Mouse (Mus musculus): Measurements from ENCODE around the gene As3mt. TPM values are rescaled to one million over a fixed set of nuclear protein-coding genes. Genes with fewer than 3 reads are reported as not detected.

Gene As3mt
- polyA plus RNA-seq (2014; fragmentation: Illumina TruSeq; extraction: RNeasy Lipid Tissue Mini Kit (QIAGEN cat#74804)), result 27.3 TPM

DNA sequence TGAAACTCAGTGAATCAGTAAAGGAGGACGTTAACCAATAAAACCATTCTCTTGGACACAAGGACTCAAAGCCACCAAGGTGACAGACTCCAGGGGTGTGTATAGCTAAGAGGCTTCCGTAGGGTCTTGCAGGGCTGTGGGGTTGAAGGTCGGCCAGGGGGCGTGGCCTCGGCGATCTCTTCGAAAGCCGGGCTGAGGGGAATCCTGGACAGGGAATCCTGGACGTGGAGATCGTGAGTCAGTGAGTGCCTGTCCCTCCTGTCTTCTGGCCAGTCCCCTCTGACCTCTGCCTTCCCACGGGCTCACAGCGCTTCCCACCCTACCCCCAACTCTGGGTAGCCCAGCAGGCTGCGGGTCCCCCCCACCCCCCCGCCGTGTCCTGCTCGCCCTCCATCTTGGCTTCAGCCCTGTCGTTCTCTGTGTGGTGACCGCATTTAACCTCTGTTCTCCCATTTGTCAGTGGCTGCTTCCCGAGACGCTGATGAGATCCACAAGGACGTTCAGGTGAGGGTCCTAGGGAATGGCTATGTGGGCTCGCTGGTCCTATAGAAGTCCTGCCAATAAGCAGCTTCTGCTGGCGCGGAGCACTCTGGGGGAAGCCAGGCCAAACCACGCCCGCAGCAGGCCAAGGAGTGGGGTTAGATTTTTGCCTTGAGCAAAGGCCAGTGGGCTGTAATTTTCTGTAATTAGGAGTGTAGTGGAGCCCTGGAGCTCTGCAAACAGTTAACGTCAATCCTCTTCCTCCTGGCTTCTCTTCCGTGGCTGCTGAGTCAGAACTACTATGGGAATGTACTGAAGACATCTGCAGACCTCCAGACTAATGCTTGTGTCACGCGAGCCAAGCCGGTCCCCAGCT lies at the start of gene As3mt:
Gene As3mt (plus strand): TSS at position 163 of the 856 bp plus-strand sequence.

DNA sequence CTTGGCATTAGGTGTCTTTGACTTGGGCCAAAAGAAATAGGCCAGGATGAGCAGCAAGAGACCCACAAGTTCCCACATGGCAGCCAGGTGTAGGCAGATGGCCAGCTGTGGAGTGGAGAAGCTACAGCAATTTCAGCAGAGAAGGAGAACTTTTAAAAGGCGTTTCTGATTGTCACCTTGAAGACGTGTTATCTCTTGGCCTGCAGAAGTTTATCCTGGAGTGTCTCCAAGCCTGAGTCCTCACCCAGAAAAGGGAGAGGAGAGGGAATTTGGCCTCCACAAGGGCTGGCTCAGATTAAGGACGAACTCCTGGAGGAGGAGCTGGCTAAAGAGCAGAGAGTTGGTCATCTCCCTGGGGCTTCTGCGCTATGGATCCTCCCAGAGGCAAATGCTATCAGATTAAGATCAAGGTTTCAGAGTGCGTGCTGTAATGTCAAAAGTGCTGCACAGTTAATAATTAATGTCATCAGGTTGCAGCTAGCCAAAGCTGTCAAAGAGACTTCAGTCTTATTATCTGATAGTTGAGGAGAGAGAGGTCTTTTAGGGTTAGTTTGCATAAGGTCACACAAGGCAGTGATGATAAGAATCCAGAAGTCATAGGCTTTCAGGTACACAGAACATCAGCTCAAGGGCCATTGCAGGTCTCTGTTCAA lies 34.4 kb upstream of the As3mt start, which contains the start of gene Cyp17a1:
Gene Cyp17a1 (minus strand): TSS at position 407 of the 653 bp plus-strand sequence.

DNA sequence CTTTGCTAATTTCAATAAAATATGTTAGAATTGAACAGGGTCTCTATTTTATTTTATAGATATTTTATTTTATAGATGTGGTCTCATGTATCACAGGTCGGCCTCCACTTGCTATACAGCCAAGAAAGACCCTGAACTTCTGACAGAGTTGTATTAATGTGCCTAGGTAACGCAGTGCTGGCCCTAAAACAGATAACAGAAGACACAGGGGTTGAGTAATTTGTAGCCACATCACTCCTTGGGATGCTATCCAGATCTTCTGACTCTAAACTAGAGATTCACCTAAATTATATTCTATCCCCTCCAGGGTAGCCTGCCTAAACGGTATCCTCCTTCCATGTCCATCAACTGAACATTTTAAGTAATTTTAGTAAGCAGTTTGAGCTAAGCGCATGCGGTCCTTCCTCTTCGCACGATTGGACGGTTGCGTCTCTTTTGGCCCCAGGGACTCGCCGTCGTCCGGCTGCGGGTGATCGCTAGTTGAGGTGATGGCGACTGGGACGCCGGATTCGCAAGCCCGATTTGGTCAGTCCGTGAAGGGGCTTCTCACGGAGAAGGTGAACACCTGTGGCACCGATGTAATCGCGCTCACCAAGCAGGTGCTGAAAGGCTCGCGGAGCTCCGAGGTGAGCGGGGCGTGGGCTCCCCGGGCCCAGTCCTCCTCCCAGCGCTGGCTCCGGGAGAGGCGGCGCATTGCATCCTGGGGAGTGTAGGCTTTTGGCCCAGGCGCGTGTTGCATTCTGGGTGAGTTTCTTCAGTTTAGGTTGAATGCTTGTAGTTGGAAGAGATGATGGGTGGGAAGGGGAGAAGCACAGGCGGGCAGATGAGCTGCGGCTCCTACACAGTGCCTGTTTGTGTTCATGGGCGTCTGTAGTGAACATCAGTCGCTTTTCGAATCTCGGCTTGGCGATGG lies 17.5 kb upstream of the As3mt start, which contains the start of gene Borcs7:
Gene Borcs7 (plus strand): TSS at position 447 of the 913 bp plus-strand sequence.

DNA sequence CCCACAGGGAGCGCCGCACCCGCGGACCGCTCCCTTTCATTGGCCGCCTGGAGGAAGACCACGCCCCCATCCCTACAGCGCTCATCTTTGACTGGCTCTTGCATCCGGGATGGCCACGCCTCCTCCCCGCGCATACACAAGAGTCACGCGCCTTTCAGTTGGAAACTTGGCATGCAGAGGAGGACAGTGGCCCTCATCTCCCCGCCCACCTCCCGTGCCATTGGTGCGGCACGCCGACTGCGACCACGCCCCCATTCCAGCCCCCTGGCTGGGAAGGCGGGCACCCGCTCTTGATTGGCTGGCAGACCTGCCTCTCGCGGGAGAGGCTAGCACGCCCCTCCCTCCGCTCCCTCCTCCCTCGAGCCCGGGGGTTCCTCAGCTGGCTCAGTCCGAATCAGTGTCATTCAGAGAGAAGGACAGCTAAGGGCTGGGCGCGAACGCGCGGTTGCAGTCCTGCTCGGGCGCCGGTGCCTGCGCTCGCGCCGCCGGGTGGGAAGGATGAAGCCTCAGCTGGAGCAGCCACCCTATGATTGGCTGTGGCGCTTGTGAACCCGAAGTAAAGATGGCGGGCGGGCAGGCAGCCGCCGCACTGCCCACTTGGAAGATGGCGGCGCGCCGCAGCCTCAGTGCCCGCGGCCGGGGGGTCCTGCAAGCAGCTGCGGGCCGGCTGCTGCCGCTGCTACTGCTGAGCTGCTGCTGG lies 54.1 kb downstream of the As3mt start, which contains the start of gene Cnnm2:
Gene Cnnm2 (plus strand): TSS at position 350 of the 700 bp plus-strand sequence.

Other genes starting within 250 kb of the As3mt start
- 10.9 TPM for gene Trim8, start 205.8 kb upstream of the As3mt start, polyA plus RNA-seq (2014; fragmentation: Illumina TruSeq; extraction: RNeasy Lipid Tissue Mini Kit (QIAGEN cat#74804))
- gene Arl3, start 134.3 kb upstream of the As3mt start, polyA plus RNA-seq (2014; fragmentation: Illumina TruSeq; extraction: RNeasy Lipid Tissue Mini Kit (QIAGEN cat#74804)), result 174 TPM
- gene Sfxn2, start 134.1 kb upstream of the As3mt start, polyA plus RNA-seq (2014; fragmentation: Illumina TruSeq; extraction: RNeasy Lipid Tissue Mini Kit (QIAGEN cat#74804)), result 13.5 TPM
- 8.7 TPM for gene Wbp1l, start 108.4 kb upstream of the As3mt start, polyA plus RNA-seq (2014; fragmentation: Illumina TruSeq; extraction: RNeasy Lipid Tissue Mini Kit (QIAGEN cat#74804))
- gene Cyp17a1, start 34.3 kb upstream of the As3mt start, polyA plus RNA-seq (2014; fragmentation: Illumina TruSeq; extraction: RNeasy Lipid Tissue Mini Kit (QIAGEN cat#74804)), result 489 TPM
- gene Borcs7, start 17.6 kb upstream of the As3mt start, polyA plus RNA-seq (2014; fragmentation: Illumina TruSeq; extraction: RNeasy Lipid Tissue Mini Kit (QIAGEN cat#74804)), result 32.5 TPM
- gene Cnnm2, start 54.1 kb downstream of the As3mt start, polyA plus RNA-seq (2014; fragmentation: Illumina TruSeq; extraction: RNeasy Lipid Tissue Mini Kit (QIAGEN cat#74804)), result 7.9 TPM

Measured in ovary, adult 10 weeks (tissue).